ENCODE assay signal across 8 mouse cellular contexts in genomic region chrX:23693443-23694400, GRCm38 (mm10). TPM values are rescaled to one million over a fixed set of nuclear protein-coding genes. Genes with fewer than 3 reads are reported as not detected.
DNase-seq lines count a peak whose midpoint lies in the region; ATAC-seq and TF ChIP-seq lines count a peak whose summit lies in the region.

No protein-coding gene starts in this region.

- TF ChIP-seq CTCF in spleen, adult 2 months (IDR thresholded peaks at IDR 0.05; ENCODE audit: extremely low read depth, insufficient read depth, insufficient read length, insufficient replicate concordance), result no peak

- H3K36me3 ChIP-seq in spleen, adult 2 months (ENCODE audit: control insufficient read depth, insufficient read depth, low read length), result no peaks in the 10 kb centered on the region
- H3K36me3 ChIP-seq in forebrain, embryonic 12.5 days (replicated peaks), result no peaks in the 10 kb centered on the region
- H3K36me3 ChIP-seq in limb, embryonic 12.5 days, result no peaks in the 10 kb centered on the region
- no peaks in the 10 kb centered on the region for H3K36me3 ChIP-seq in neural tube, embryonic 13.5 days

- 14% methylated on average over 28 of the region's 28 CpGs for WGBS in spleen, adult 2 months
- 15% methylated on average over 26 of the region's 28 CpGs for WGBS in forebrain, embryonic 12.5 days
- 11% methylated on average over 28 of the region's 28 CpGs for WGBS in limb, embryonic 12.5 days
- WGBS in neural tube, embryonic 13.5 days, result 20% methylated on average over 27 of the region's 28 CpGs

- no peaks in the 10 kb centered on the region for H3K9me3 ChIP-seq in forebrain, embryonic 12.5 days
- no peaks in the 10 kb centered on the region for H3K9me3 ChIP-seq in limb, embryonic 12.5 days
- H3K9me3 ChIP-seq in neural tube, embryonic 13.5 days, result no peaks in the 10 kb centered on the region

- peak overlapping the region; percentile 55 for H3K4me2 ChIP-seq in forebrain, embryonic 12.5 days
- H3K4me2 ChIP-seq in limb, embryonic 12.5 days, result peak overlapping the region; percentile 60
- peak overlapping the region; percentile 58 for H3K4me2 ChIP-seq in neural tube, embryonic 13.5 days

- no peaks in the 10 kb centered on the region for H3K27me3 ChIP-seq in spleen, adult 2 months (ENCODE audit: control insufficient read depth, insufficient read depth, low read length)
- no peaks in the 10 kb centered on the region for H3K27me3 ChIP-seq in forebrain, embryonic 12.5 days
- H3K27me3 ChIP-seq in limb, embryonic 12.5 days, result no peaks in the 10 kb centered on the region
- no peaks in the 10 kb centered on the region for H3K27me3 ChIP-seq in neural tube, embryonic 13.5 days

- no peak for ATAC-seq in forebrain, embryonic 12.5 days (ENCODE audit: low FRiP score)
- no peak for ATAC-seq in limb, embryonic 12.5 days (ENCODE audit: insufficient number of reproducible peaks, insufficient read depth, low FRiP score, low TSS enrichment, low read depth)
- ATAC-seq in neural tube, embryonic 13.5 days (ENCODE audit: low read depth), result no peak; the same call in 1 of the 2 replicates

- no peaks in the 10 kb centered on the region; the same call in none of the 2 replicates for H3K4me1 ChIP-seq in spleen, adult 2 months (ENCODE audit: control insufficient read depth, insufficient read depth, insufficient read length)
- H3K4me1 ChIP-seq in forebrain, embryonic 12.5 days, result no peaks in the 10 kb centered on the region
- H3K4me1 ChIP-seq in limb, embryonic 12.5 days (replicated peaks), result no peaks in the 10 kb centered on the region
- no peaks in the 10 kb centered on the region; the same call in 1 of the 2 replicates for H3K4me1 ChIP-seq in neural tube, embryonic 13.5 days (replicated peaks)

- DNase-seq in adrenal gland, adult 18-20 months (ENCODE audit: low spot score in 2 of 2), result peak; percentile 7 to 32
- no peak for DNase-seq in adrenal gland, adult 8-10 months
- no peak for DNase-seq in spleen, adult 2 months (ENCODE audit: low read depth in 1 of 2, low spot score in 2 of 2)
- DNase-seq in spleen, postnatal 36 days (ENCODE audit: low spot score in 2 of 2), result no peak
- DNase-seq in layer of hippocampus, postnatal 36 days, result no peak

- peak overlapping the region; percentile 89 for H3K4me3 ChIP-seq in spleen, adult 2 months (ENCODE audit: extremely low read depth, insufficient read depth, insufficient read length)
- peak overlapping the region; percentile 56 for H3K4me3 ChIP-seq in forebrain, embryonic 12.5 days (replicated peaks)
- H3K4me3 ChIP-seq in limb, embryonic 12.5 days (replicated peaks), result peak overlapping the region; percentile 53
- peak overlapping the region; percentile 58 for H3K4me3 ChIP-seq in neural tube, embryonic 13.5 days

- peak overlapping the region; percentile 95 for H3K27ac ChIP-seq in spleen, adult 2 months (ENCODE audit: insufficient read depth, low read length)
- peak overlapping the region; percentile 85 for H3K27ac ChIP-seq in forebrain, embryonic 12.5 days
- peak overlapping the region; percentile 80; the same call in 1 of the 2 replicates for H3K27ac ChIP-seq in limb, embryonic 12.5 days
- peak overlapping the region; percentile 88 for H3K27ac ChIP-seq in neural tube, embryonic 13.5 days (replicated peaks)

- TF ChIP-seq POLR2A in spleen, adult 2 months (IDR thresholded peaks at IDR 0.05; ENCODE audit: low read depth, low read length), result no peak

- H3K9ac ChIP-seq in forebrain, embryonic 12.5 days, result peak overlapping the region; percentile 53
- peak overlapping the region; percentile 58 for H3K9ac ChIP-seq in limb, embryonic 12.5 days (replicated peaks)
- H3K9ac ChIP-seq in neural tube, embryonic 13.5 days, result peak overlapping the region; percentile 77

RNA-seq across cellular contexts. Expression of gene Wdr44, which starts 0.9 kb away (rescaled TPM):
- total RNA-seq in adrenal gland, adult 18-20 months (2021), result 10 to 100 TPM in 1 of 2 experiments, 1 to 10 TPM in 1; 9.5 to 12.3 TPM
- 10 to 100 TPM; 13.5 to 17.9 (median 16.0) TPM for total RNA-seq in adrenal gland, adult 8-10 months (2022)
- polyA plus RNA-seq in spleen, adult 2 months (2012; rRNA removed), result 4.3 and 6.9 TPM in 2 replicates
- 9.5 and 11.1 TPM in 2 replicates for polyA plus RNA-seq in forebrain, embryonic 12.5 days (2016; fragmentation: Nextera tagmentation; extraction: Ambion mirVana)
- 6.5 and 7.9 TPM in 2 replicates for polyA plus RNA-seq in limb, embryonic 12.5 days (2016; fragmentation: Nextera tagmentation; extraction: Ambion mirVana)
- polyA plus RNA-seq in neural tube, embryonic 13.5 days (2015; fragmentation: Nextera tagmentation; extraction: Ambion mirVana), result 14.4 and 16.5 TPM in 2 replicates
- total RNA-seq in layer of hippocampus, postnatal 36 days (2021), result 10 to 100 TPM; 24.3 to 24.7 TPM

Comparison
In these comparisons a context has a peak if more than half of its experiments do, and no peak if none do; other contexts are left out.
1. DNase-seq: peak in adrenal gland, adult 18-20 months (2 of 2); none in adrenal gland, adult 8-10 months (single experiment), spleen, adult 2 months (0 of 2), spleen, postnatal 36 days (0 of 2) and layer of hippocampus, postnatal 36 days (0 of 2).
2. Peak in every context shown above with its lines, with median percentiles within 50 percentile points of each other: H3K27ac ChIP-seq, H3K4me3 ChIP-seq, H3K4me2 ChIP-seq and H3K9ac ChIP-seq.